Mouse (Mus musculus): ENCODE results near the gene Fbxw20. TPM values are rescaled to one million over a fixed set of nuclear protein-coding genes. Genes with fewer than 3 reads are reported as not detected.
A peak's percentile ranks its signal among the peaks of the same experiment; 100 is the strongest.
"Not testable (repeated sequence)": the region's sequence is repeated elsewhere in the genome, so short reads cannot be mapped to it uniquely, and the experiment has no call there.

Fbxw20 gene
- polyA plus RNA-seq (2012; rRNA removed), result not detected in 2 replicates

DNA sequence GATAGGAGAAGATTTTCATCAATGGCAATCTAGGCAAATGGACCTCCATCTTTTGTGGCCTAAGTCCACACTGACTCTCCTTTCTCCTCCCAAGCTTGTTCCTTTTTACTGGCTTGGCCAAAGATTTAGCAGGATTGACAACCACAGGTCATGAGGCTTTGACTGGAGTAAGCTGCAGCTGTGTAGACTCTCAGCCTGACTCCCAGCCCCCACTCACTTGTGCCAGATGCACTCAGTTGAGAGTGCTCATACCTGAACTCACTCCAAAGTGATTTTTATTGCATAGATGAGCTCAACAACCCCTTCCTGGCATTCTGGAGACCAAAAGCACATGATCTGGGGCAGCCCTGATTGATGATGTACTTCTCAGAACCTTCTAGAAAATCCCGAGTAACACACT is at the start of gene Fbxw20:
Gene Fbxw20 (minus strand): TSS at position 101 of the 400 bp plus-strand sequence.
- WGBS, result 92% methylated on average over 1 of the region's 1 CpGs
- TF ChIP-seq POLR2A (IDR thresholded peaks at IDR 0.05; ENCODE audit: control insufficient read depth, extremely low read depth, insufficient read depth, low read length, poor library complexity) (no peak), CTCF (IDR thresholded peaks at IDR 0.05; ENCODE audit: borderline replicate concordance, control insufficient read depth, extremely low read depth, insufficient read depth, low read length, poor library complexity) (no peak)
- no peak within 1 kb of the TSS for H3K27ac ChIP-seq (ENCODE audit: control insufficient read depth, insufficient read depth, low read length)
- no peak for DNase-seq
- no peaks in the 10 kb centered on the region for H3K27me3 ChIP-seq (ENCODE audit: control insufficient read depth, insufficient read depth, low read length)
- H3K4me3 ChIP-seq (ENCODE audit: control insufficient read depth, insufficient read depth, low read length), result no peak within 1 kb of the TSS
- H3K36me3 ChIP-seq (ENCODE audit: control insufficient read depth, insufficient read depth, low read length), result no peaks in the 10 kb centered on the region
- H3K4me1 ChIP-seq (replicated peaks; ENCODE audit: control insufficient read depth, insufficient read depth, low read length), result no peaks in the 10 kb centered on the region

DNA sequence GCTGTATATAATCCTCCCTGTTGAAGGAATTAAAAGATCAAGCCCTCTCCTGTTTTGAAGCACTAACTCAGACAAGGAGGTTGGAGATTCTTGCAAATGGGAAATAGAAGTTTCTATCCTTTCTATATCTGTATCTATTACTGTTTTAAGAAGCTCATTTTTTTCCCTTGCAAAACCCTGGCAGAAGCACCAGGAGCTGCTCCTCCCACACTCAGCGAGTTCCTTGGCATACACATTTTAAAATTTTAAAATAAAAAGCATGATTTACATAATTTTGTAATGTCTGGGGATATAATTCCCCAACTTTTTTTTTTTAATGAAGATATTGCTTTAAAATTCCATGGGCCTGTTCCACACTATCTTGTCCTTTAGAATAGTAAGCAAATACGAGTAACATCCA is 28.5 kb upstream of the Fbxw20 start:
- Histone ChIP-seq H3K27ac (ENCODE audit: control insufficient read depth, insufficient read depth, low read length) (no peak overlapping the region), H3K36me3 (ENCODE audit: control insufficient read depth, insufficient read depth, low read length) (no peaks in the 10 kb centered on the region), H3K4me1 (replicated peaks; ENCODE audit: control insufficient read depth, insufficient read depth, low read length) (no peaks in the 10 kb centered on the region), H3K4me3 (ENCODE audit: control insufficient read depth, insufficient read depth, low read length) (no peak overlapping the region), H3K27me3 (ENCODE audit: control insufficient read depth, insufficient read depth, low read length) (no peaks in the 10 kb centered on the region)
- TF ChIP-seq POLR2A (IDR thresholded peaks at IDR 0.05; ENCODE audit: control insufficient read depth, extremely low read depth, insufficient read depth, low read length, poor library complexity), result no peak
- TF ChIP-seq CTCF (IDR thresholded peaks at IDR 0.05; ENCODE audit: borderline replicate concordance, control insufficient read depth, extremely low read depth, insufficient read depth, low read length, poor library complexity), result no peak
- no peak for DNase-seq
- WGBS, result 68% methylated on average over 2 of the region's 2 CpGs

DNA sequence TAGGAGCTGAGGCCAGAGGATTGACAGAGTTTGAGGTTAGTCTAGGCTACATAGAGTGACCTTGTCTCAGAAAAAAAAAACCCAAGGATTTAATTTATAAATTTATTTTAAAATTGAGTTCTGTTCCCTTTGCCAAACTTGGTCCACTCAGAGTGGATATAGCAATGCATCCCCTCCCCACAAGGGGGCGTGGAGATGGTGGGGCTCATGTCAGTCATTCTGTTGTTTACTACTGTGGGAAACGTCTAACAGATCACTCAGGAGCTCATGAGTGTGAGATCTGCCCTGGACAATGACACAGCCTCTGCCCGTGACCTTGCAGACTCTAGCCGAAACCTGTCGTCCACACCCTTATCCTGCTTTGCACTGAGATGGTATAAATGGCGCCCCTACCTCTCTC is 16.1 kb downstream of the Fbxw20 start:
- Histone ChIP-seq H3K36me3 (ENCODE audit: control insufficient read depth, insufficient read depth, low read length) (no peaks in the 10 kb centered on the region), H3K27ac (ENCODE audit: control insufficient read depth, insufficient read depth, low read length) (no peak overlapping the region), H3K4me3 (ENCODE audit: control insufficient read depth, insufficient read depth, low read length) (no peak overlapping the region), H3K27me3 (ENCODE audit: control insufficient read depth, insufficient read depth, low read length) (no peaks in the 10 kb centered on the region), H3K4me1 (replicated peaks; ENCODE audit: control insufficient read depth, insufficient read depth, low read length) (no peaks in the 10 kb centered on the region)
- TF ChIP-seq POLR2A (IDR thresholded peaks at IDR 0.05; ENCODE audit: control insufficient read depth, extremely low read depth, insufficient read depth, low read length, poor library complexity) (no peak), CTCF (IDR thresholded peaks at IDR 0.05; ENCODE audit: borderline replicate concordance, control insufficient read depth, extremely low read depth, insufficient read depth, low read length, poor library complexity) (no peak)
- WGBS, result 73% methylated on average over 6 of the region's 6 CpGs
- peak; percentile 1 for DNase-seq

DNA sequence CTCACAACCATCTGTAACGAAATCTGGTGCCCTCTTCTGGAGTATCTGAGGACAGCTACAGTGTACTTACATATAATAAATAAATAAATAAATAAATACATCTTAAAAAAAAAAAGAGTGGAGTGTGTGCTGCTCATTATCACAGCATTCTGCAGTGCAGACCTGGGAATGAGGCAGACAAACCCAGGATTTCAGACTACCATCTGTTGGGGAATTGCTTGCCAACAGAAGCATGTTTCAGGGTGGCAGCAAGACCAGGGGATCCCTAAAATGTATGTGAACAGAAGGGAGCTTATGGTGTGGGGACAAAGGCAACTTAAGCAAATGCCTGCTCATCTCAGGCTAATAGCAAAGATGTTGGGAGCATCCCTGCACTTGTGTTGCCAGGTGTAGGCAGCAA is 33.2 kb downstream of the Fbxw20 start:
- not testable (repeated sequence) for DNase-seq; H3K27me3 ChIP-seq (ENCODE audit: control insufficient read depth, insufficient read depth, low read length); H3K36me3 ChIP-seq (ENCODE audit: control insufficient read depth, insufficient read depth, low read length); H3K4me1 ChIP-seq (replicated peaks; ENCODE audit: control insufficient read depth, insufficient read depth, low read length); H3K4me3 ChIP-seq (ENCODE audit: control insufficient read depth, insufficient read depth, low read length); H3K27ac ChIP-seq (ENCODE audit: control insufficient read depth, insufficient read depth, low read length)
- WGBS, result 64% methylated on average over 1 of the region's 1 CpGs

DNA sequence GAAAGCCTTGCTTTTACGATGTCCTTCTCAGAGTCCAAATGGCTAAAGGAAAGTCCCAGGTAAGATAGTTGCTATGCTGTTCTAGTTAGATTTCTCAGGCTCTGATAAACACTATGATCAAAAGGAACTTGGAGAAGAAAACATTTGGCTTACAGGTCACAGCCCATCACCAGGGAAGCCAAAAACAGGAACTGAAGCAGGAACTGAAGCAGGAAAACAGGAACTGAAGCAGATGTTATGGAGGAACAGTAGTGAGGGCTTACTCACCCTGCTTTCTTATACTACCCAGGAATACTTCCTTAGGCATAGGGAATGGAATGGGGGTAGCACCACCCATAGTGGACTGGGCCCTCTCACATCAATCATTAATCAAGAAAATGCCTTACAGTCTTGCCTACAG is 34.2 kb downstream of the Fbxw20 start:
- Histone ChIP-seq H3K36me3 (ENCODE audit: control insufficient read depth, insufficient read depth, low read length) (no peaks in the 10 kb centered on the region), H3K27ac (ENCODE audit: control insufficient read depth, insufficient read depth, low read length) (no peak overlapping the region), H3K4me1 (replicated peaks; ENCODE audit: control insufficient read depth, insufficient read depth, low read length) (no peaks in the 10 kb centered on the region), H3K4me3 (ENCODE audit: control insufficient read depth, insufficient read depth, low read length) (no peak overlapping the region), H3K27me3 (ENCODE audit: control insufficient read depth, insufficient read depth, low read length) (no peaks in the 10 kb centered on the region)
- 91% methylated on average over 1 of the region's 1 CpGs for WGBS
- TF ChIP-seq CTCF (IDR thresholded peaks at IDR 0.05; ENCODE audit: borderline replicate concordance, control insufficient read depth, extremely low read depth, insufficient read depth, low read length, poor library complexity), result no peak
- no peak for TF ChIP-seq POLR2A (IDR thresholded peaks at IDR 0.05; ENCODE audit: control insufficient read depth, extremely low read depth, insufficient read depth, low read length, poor library complexity)
- no peak for DNase-seq

DNA sequence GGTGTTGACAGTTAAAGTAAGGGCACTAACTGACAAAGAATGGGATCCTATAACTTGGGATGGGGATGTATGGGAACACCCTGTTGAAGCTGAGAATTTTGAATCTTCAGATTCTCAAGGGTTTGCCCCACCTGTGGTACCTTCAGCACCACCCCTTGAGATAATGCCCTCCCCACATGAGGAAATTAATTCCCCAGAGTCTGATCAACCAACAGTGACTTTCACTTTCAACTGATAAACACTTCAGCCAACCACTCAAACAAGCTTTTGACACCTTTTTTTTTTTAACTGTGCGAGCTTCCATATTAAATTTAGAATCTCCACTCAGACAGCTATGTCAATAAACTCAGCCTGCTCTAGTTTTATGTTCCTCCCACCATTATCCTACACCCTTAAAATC is 35.2 kb downstream of the Fbxw20 start:
- no peaks in the 10 kb centered on the region for H3K4me1 ChIP-seq (replicated peaks; ENCODE audit: control insufficient read depth, insufficient read depth, low read length)
- no peaks in the 10 kb centered on the region for H3K27me3 ChIP-seq (ENCODE audit: control insufficient read depth, insufficient read depth, low read length)
- H3K36me3 ChIP-seq (ENCODE audit: control insufficient read depth, insufficient read depth, low read length), result no peaks in the 10 kb centered on the region
- TF ChIP-seq POLR2A (IDR thresholded peaks at IDR 0.05; ENCODE audit: control insufficient read depth, extremely low read depth, insufficient read depth, low read length, poor library complexity) (no peak), CTCF (IDR thresholded peaks at IDR 0.05; ENCODE audit: borderline replicate concordance, control insufficient read depth, extremely low read depth, insufficient read depth, low read length, poor library complexity) (no peak)
- DNase-seq, result no peak
- H3K4me3 ChIP-seq (ENCODE audit: control insufficient read depth, insufficient read depth, low read length), result no peak overlapping the region
- WGBS, result 80% methylated on average over 1 of the region's 1 CpGs
- no peak overlapping the region for H3K27ac ChIP-seq (ENCODE audit: control insufficient read depth, insufficient read depth, low read length)

DNA sequence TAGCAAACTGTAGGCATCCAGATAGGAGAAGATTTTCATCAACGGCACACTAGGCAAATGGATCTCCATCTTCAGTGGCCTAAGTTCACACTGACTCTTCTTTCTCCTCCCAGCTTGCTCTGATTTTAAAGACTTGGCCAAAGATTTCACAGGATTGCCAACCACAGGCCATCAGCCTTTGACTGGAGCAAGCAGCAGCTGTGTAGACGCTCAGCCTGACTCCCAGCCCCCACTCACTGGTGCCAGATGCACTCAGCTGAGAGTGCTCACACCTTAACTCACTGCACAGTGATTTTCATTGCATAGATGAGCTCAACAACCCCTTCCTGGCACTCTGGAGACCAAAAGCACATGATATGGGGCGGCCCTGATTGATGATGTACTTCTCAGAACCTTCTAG is 38.7 kb downstream of the Fbxw20 start, which contains the start of gene Fbxw13:
Gene Fbxw13 (minus strand): TSS at position 101 of the 400 bp plus-strand sequence.
- H3K36me3 ChIP-seq (ENCODE audit: control insufficient read depth, insufficient read depth, low read length); H3K27me3 ChIP-seq (ENCODE audit: control insufficient read depth, insufficient read depth, low read length); H3K4me3 ChIP-seq (ENCODE audit: control insufficient read depth, insufficient read depth, low read length); H3K27ac ChIP-seq (ENCODE audit: control insufficient read depth, insufficient read depth, low read length); DNase-seq; H3K4me1 ChIP-seq (replicated peaks; ENCODE audit: control insufficient read depth, insufficient read depth, low read length): not testable (repeated sequence)
- WGBS, result 85% methylated on average over 3 of the region's 3 CpGs

Data from thymus, adult 2 months (tissue).